Mouse (Mus musculus) megakaryocyte, embryonic 14.5 days (primary cell): ENCODE results near the gene Usf3.

Experiments
- FLI1 ChIP-seq: IDR thresholded peaks from 2 replicates; pipeline ENCODE4 v1.6.1; 2012; ENCODE audit warnings: low read length, inconsistent platforms, mixed read lengths
- GATA1 ChIP-seq: IDR thresholded peaks from 3 replicates; pipeline ENCODE4 v1.6.1; 2012; ENCODE audit warnings: mixed read lengths, low read length, inconsistent platforms, borderline replicate concordance

DNA sequence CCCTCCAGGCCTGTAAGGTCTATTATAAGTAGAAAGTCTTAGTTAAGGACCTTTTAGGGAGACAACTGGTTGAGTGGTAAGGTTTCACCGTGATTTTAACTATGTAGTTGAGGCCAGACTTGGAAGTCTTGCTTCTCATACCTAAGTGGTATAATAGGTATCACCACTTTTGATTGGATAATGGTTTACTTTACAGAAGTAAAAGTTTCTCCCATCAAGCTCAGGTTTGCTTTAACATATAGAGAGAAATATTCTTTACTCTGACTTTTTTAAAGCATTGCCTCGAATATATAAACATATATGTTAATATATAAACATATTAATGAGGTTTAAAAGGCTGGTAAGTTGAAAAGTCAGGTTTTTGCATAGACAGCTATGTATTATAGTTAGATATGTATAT is 9.2 kb upstream of the Usf3 start:
- TF ChIP-seq GATA1 = no peak
- TF ChIP-seq FLI1 = no peak
